9 mouse cellular contexts compared by ENCODE assay signal in genomic region chr4:136246568-136246969, GRCm38 (mm10). TPM values are rescaled to one million over a fixed set of nuclear protein-coding genes. Genes with fewer than 3 reads are reported as not detected.
A peak's percentile ranks its signal among the peaks of the same experiment; 100 is the strongest.
DNase-seq lines count a peak whose midpoint lies in the region; ATAC-seq and TF ChIP-seq lines count a peak whose summit lies in the region.
"Had no signal": no experiment of that assay in that cellular context is flagged by ENCODE, and none has a peak within 500 bp of the region (broad histone marks: within the 10 kb centered on the region; RNA-seq: fewer than 3 reads in every experiment).

No protein-coding gene starts in this region.

- H3K36me3 ChIP-seq in kidney, embryonic 15.5 days = peaks cover 5% of the 10 kb centered on the region; the same call in 1 of the 2 replicates
- peaks cover 29% of the 10 kb centered on the region for H3K36me3 ChIP-seq in embryonic facial prominence, embryonic 15.5 days
- H3K36me3 ChIP-seq in limb, embryonic 14.5 days (ENCODE audit: control insufficient read depth, insufficient read depth, low read length) = peaks cover 33% of the 10 kb centered on the region
- H3K36me3 ChIP-seq in neural tube, embryonic 14.5 days (ENCODE audit: control insufficient read depth, insufficient read depth, low read length) = no peaks in the 10 kb centered on the region

- peaks cover 82% of the 10 kb centered on the region for H3K27me3 ChIP-seq in kidney, embryonic 15.5 days
- H3K27me3 ChIP-seq in embryonic facial prominence, embryonic 15.5 days = peaks cover 52% of the 10 kb centered on the region
- peaks cover 53% of the 10 kb centered on the region for H3K27me3 ChIP-seq in limb, embryonic 14.5 days (ENCODE audit: control insufficient read depth, insufficient read depth, low read length)
- peaks cover 18% of the 10 kb centered on the region for H3K27me3 ChIP-seq in neural tube, embryonic 14.5 days (ENCODE audit: control insufficient read depth, insufficient read depth, low read length)

- no peak for TF ChIP-seq POLR2A in limb, embryonic 14.5 days (IDR thresholded peaks at IDR 0.05; ENCODE audit: borderline replicate concordance, extremely low read depth, insufficient read depth, insufficient read length)

- no peak for DNase-seq in kidney, postnatal 14 days
- no peak for DNase-seq in limb, embryonic 14.5 days (ENCODE audit: low spot score)
- no peak for DNase-seq in adrenal gland, postnatal 4 days (ENCODE audit: low spot score in 2 of 2)
- no peak for DNase-seq in cerebellum, adult 11 months
- DNase-seq in right cerebral cortex, postnatal 36 days (ENCODE audit: low spot score in 2 of 2) = no peak

- H3K4me1 ChIP-seq in kidney, embryonic 15.5 days = peaks cover 39% of the 10 kb centered on the region
- H3K4me1 ChIP-seq in embryonic facial prominence, embryonic 15.5 days = peaks cover 45% of the 10 kb centered on the region
- peaks cover 36% of the 10 kb centered on the region for H3K4me1 ChIP-seq in limb, embryonic 14.5 days (ENCODE audit: control insufficient read depth, insufficient read depth, low read length)
- peaks cover 22% of the 10 kb centered on the region for H3K4me1 ChIP-seq in neural tube, embryonic 14.5 days (ENCODE audit: control insufficient read depth, insufficient read depth, low read length)

- no peak for ATAC-seq in kidney, embryonic 15.5 days (replicated peaks; ENCODE audit: low FRiP score)
- ATAC-seq in embryonic facial prominence, embryonic 15.5 days (ENCODE audit: insufficient number of reproducible peaks, low FRiP score, low TSS enrichment, low read depth) = no peak
- peak; percentile 25; the same call in 1 of the 2 replicates for ATAC-seq in limb, embryonic 14.5 days (ENCODE audit: low FRiP score, low read depth)
- no peak for ATAC-seq in neural tube, embryonic 14.5 days (ENCODE audit: low read depth)

- H3K4me2 ChIP-seq in kidney, embryonic 15.5 days = peak overlapping the region; percentile 96
- peak overlapping the region; percentile 92; the same call in 1 of the 2 replicates for H3K4me2 ChIP-seq in embryonic facial prominence, embryonic 15.5 days (replicated peaks)
- H3K4me2 ChIP-seq in limb, embryonic 14.5 days (replicated peaks; ENCODE audit: low read depth, low read length, severe bottlenecking) = peak overlapping the region; percentile 93
- H3K4me2 ChIP-seq in neural tube, embryonic 14.5 days (ENCODE audit: low read depth, low read length) = peak overlapping the region; percentile 6; the same call in 1 of the 2 replicates

- 3% methylated on average over 12 of the region's 12 CpGs for WGBS in kidney, embryonic 15.5 days
- 10% methylated on average over 12 of the region's 12 CpGs for WGBS in embryonic facial prominence, embryonic 15.5 days
- WGBS in limb, embryonic 14.5 days = 3% methylated on average over 12 of the region's 12 CpGs
- WGBS in neural tube, embryonic 14.5 days = 2% methylated on average over 12 of the region's 12 CpGs

- no peak overlapping the region for H3K27ac ChIP-seq in kidney, embryonic 15.5 days
- H3K27ac ChIP-seq in embryonic facial prominence, embryonic 15.5 days (replicated peaks) = no peak overlapping the region
- H3K27ac ChIP-seq in limb, embryonic 14.5 days (replicated peaks; ENCODE audit: low read depth, low read length) = no peak overlapping the region
- no peak overlapping the region for H3K27ac ChIP-seq in neural tube, embryonic 14.5 days (ENCODE audit: low read depth, low read length)

- H3K9ac ChIP-seq in kidney, embryonic 15.5 days = no peak overlapping the region
- no peak overlapping the region for H3K9ac ChIP-seq in embryonic facial prominence, embryonic 15.5 days
- no peak overlapping the region for H3K9ac ChIP-seq in limb, embryonic 14.5 days (ENCODE audit: low read depth, low read length, severe bottlenecking)
- H3K9ac ChIP-seq in neural tube, embryonic 14.5 days (replicated peaks; ENCODE audit: low read depth, low read length) = no peak overlapping the region

- 0 out of 2 replicates have a peak overlapping the region, but pooled peaks have one; percentile 11 for H3K4me3 ChIP-seq in kidney, embryonic 15.5 days (replicated peaks)
- peak overlapping the region; percentile 54; the same call in 1 of the 2 replicates for H3K4me3 ChIP-seq in embryonic facial prominence, embryonic 15.5 days (replicated peaks)
- H3K4me3 ChIP-seq in limb, embryonic 14.5 days (replicated peaks; ENCODE audit: low read length) = peak overlapping the region; percentile 51; the same call in 1 of the 2 replicates
- no peak overlapping the region for H3K4me3 ChIP-seq in neural tube, embryonic 14.5 days (ENCODE audit: low read depth, low read length)

- no peaks in the 10 kb centered on the region for H3K9me3 ChIP-seq in kidney, embryonic 15.5 days (replicated peaks)
- no peaks in the 10 kb centered on the region for H3K9me3 ChIP-seq in embryonic facial prominence, embryonic 15.5 days (replicated peaks)
- no peaks in the 10 kb centered on the region for H3K9me3 ChIP-seq in limb, embryonic 14.5 days (ENCODE audit: control insufficient read depth, low read length)
- no peaks in the 10 kb centered on the region for H3K9me3 ChIP-seq in neural tube, embryonic 14.5 days (ENCODE audit: control insufficient read depth, low read length)

RNA-seq across cellular contexts. Expression of gene Tcea3, which starts 1.0 kb away (rescaled TPM):
- polyA plus RNA-seq in kidney, embryonic 15.5 days (2015; fragmentation: Nextera tagmentation; extraction: Ambion mirVana) = 10.9 and 12.5 TPM in 2 replicates
- 19.2 and 20.7 TPM in 2 replicates for polyA plus RNA-seq in embryonic facial prominence, embryonic 15.5 days (2015; fragmentation: Nextera tagmentation; extraction: Ambion mirVana)
- 4.7 and 8.0 TPM in 2 replicates for polyA plus RNA-seq in limb, embryonic 14.5 days (2012; rRNA removed)
- polyA plus RNA-seq in limb, embryonic 14.5 days (2014; fragmentation: Nextera tagmentation; extraction: Ambion mirVana) = 17.4 and 20.6 TPM in 2 replicates
- 0.71 and 1.7 TPM in 2 replicates for polyA plus RNA-seq in neural tube, embryonic 14.5 days (2014; fragmentation: Nextera tagmentation; extraction: Ambion mirVana)
- 10 to 100 TPM; 10.6 to 13.1 TPM for total RNA-seq in adrenal gland, postnatal 4 days (2021)
- total RNA-seq: granulocyte monocyte progenitor cell, adult 5-6 weeks had no signal

RNA-seq across cellular contexts. Expression of gene Zfp46, which starts 37.9 kb away (rescaled TPM):
- polyA plus RNA-seq in kidney, embryonic 15.5 days (2015; fragmentation: Nextera tagmentation; extraction: Ambion mirVana) = 22.8 TPM in 2 replicates
- 25.0 and 25.5 TPM in 2 replicates for polyA plus RNA-seq in embryonic facial prominence, embryonic 15.5 days (2015; fragmentation: Nextera tagmentation; extraction: Ambion mirVana)
- 39.6 and 47.0 TPM in 2 replicates for polyA plus RNA-seq in limb, embryonic 14.5 days (2012; rRNA removed)
- polyA plus RNA-seq in limb, embryonic 14.5 days (2014; fragmentation: Nextera tagmentation; extraction: Ambion mirVana) = 28.2 and 30.2 TPM in 2 replicates
- polyA plus RNA-seq in neural tube, embryonic 14.5 days (2014; fragmentation: Nextera tagmentation; extraction: Ambion mirVana) = 51.3 and 51.8 TPM in 2 replicates
- 10 to 100 TPM; 39.2 to 41.8 TPM for total RNA-seq in adrenal gland, postnatal 4 days (2021)

RNA-seq across cellular contexts. Expression of gene Asap3, which starts 40.4 kb away (rescaled TPM):
- polyA plus RNA-seq in kidney, embryonic 15.5 days (2015; fragmentation: Nextera tagmentation; extraction: Ambion mirVana) = 4.5 and 6.0 TPM in 2 replicates
- polyA plus RNA-seq in embryonic facial prominence, embryonic 15.5 days (2015; fragmentation: Nextera tagmentation; extraction: Ambion mirVana) = 13.3 and 14.1 TPM in 2 replicates
- 22.9 and 26.6 TPM in 2 replicates for polyA plus RNA-seq in limb, embryonic 14.5 days (2012; rRNA removed)
- polyA plus RNA-seq in limb, embryonic 14.5 days (2014; fragmentation: Nextera tagmentation; extraction: Ambion mirVana) = 12.0 and 14.6 TPM in 2 replicates
- 2.4 and 4.8 TPM in 2 replicates for polyA plus RNA-seq in neural tube, embryonic 14.5 days (2014; fragmentation: Nextera tagmentation; extraction: Ambion mirVana)
- total RNA-seq in adrenal gland, postnatal 4 days (2021) = 1 to 10 TPM; 6.0 to 6.1 TPM
- total RNA-seq: granulocyte monocyte progenitor cell, adult 5-6 weeks had no signal

Comparison
In these comparisons a context has a peak if more than half of its experiments do, and no peak if none do; other contexts are left out.
1. H3K4me2 ChIP-seq: peak in every context shown above with its lines; median percentile 96 in kidney, embryonic 15.5 days; 93 in limb, embryonic 14.5 days; 92 in embryonic facial prominence, embryonic 15.5 days; 6 in neural tube, embryonic 14.5 days.